Mouse (Mus musculus) frontal cortex, postnatal 25 days (tissue): ENCODE measurements around the gene Tead1.

ENCODE experiments used
- DNase-seq, 2 experiments: peaks; one replicate each; pipeline ENCODE4 v3.0.0; 2022; ENCODE audit warnings: low spot score in 2 of 2

Gene Tead1

DNA sequence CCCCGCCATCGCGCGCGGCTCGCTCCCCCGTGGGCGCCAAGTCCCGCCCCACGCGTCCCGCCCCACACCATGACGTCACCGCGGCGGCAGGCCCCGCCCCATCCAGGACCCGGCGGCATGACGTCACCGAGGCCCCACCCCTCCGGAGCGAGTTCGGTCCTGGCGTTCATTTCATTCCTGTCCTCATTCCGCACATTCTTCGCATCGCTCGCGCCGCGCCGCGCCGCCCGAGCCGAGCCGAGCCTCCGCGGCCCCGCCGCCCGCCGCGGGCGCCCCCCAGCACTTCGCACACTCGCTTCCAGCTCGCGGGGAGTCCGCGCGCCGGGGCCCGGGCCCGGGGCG lies at the start of gene Tead1:
Gene Tead1, plus strand, starts transcription at position 148 of the 342 bp plus-strand sequence.
- peak; percentile 83 to 92 for DNase-seq

DNA sequence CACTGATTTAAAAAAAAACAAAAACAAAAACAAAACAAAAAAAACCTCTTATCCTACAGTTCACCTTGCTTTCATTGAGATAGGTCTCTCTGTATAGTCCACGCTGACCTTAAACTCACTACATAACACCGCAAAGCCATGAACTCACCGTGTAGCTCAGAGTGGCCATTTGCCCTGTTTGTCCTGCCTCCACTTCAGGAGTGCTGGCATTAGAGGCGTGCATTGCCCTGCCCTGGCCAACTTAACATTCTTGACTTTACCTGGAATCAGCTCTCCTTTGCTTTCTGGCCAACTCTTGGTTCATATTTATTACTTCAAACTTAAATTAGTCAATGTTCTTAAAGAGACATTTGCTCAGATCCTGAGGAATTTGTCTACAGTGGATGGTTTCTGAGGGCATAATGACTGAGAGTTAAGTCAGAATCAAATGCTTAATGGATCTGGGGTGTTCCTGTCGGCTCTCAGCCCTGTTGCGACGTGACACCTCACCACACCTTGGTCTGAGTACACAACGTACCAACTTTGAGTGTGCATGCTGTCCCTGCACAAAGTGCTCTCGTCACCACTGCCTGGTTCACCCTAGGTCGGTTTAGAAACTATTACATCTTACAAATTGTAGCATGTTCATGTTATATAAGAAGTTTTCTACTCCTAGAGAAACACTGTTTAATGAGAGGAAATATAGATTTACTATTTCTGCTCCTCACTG lies 44.5 kb upstream of the Tead1 start:
- DNase-seq, result no peak

DNA sequence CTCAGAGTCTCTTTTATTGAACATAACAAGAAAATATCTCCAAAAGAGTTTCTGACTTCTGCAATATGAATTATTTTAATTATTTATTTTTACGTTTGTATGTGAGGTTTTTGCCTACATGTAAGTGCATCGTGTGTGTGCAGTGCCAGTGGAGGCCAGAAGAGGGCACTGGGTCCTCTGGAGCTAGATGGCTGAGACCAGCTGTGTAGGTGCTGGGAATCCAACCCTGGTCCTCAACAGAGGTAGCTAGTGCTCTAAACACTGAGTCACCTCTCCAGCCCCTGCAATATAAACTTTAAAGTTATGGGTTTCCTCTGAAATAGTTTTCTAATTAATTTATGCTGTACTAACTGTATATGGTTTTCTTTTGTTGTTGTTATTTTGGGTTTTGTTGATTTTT lies 43.2 kb upstream of the Tead1 start:
- no peak for DNase-seq

DNA sequence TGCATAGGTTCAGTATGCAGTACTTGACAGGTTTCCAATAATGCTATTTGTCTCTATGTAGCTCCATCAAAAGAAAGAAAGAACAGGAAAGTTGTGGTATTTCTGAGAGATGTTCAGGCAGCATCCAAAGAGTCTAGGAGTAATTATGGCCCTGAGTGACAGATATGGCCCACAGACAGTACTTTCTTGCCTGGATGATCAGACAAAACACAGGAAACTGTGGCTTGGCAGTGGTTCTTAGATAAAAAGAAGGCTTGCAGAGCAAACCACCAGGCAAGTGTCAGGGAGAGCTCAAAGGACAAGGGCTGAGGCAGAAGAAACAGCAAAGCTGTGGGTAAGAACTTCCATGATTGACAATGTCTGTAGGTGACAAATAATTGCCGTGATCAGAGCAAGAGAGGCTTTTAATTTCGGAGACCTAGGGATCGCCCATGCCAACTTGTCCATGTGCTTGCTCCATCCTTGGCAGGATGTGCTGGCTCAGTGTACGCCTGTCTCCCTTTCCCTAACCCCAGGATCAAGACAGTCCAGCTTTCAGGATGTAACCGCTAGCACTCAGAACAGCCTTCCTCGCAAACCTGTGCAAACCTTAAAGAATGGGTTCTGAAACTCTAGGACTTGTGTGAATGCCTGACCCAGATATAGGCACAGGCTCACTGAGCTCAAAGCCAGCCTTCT lies 35.1 kb upstream of the Tead1 start:
- no peak for DNase-seq

DNA sequence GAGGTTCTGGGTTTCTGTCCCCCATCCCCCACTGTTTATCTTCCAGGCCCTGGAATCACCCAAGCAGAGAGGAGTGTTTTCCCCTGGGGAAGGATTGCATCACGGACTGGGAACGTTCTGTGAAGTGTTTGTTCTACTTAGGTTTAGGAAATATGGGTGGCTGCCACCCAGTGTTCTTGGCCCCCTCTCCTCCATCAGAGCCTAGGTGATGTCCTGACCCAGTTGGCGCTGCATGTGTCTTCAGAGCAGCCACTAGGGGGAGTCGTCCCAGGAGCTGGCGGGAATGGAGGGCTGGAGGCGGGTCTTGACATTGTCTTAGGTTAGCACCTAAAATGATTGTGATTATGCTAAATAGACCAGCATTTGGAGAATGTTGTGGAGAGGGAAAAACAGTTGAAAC lies 34.4 kb upstream of the Tead1 start:
- DNase-seq, result no peak

DNA sequence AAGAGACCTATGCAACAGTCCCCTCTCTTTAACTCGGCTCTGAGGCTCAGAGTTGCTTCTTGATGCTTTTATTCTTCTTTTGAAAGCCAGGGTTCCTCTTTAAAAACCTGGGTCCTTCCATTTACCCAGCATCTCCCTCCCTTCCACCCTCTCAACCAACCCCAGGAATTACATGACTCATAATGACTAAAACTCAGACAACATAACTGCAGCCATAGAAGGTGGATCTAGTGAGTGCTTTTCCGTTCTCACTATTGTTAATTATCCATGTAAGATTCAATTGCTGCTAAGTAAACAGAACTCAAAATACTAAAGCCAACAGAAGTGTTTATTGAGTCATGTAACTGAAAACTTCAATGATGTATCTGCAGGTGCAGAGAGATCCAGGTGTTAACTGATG lies 33.4 kb upstream of the Tead1 start:
- no peak for DNase-seq

DNA sequence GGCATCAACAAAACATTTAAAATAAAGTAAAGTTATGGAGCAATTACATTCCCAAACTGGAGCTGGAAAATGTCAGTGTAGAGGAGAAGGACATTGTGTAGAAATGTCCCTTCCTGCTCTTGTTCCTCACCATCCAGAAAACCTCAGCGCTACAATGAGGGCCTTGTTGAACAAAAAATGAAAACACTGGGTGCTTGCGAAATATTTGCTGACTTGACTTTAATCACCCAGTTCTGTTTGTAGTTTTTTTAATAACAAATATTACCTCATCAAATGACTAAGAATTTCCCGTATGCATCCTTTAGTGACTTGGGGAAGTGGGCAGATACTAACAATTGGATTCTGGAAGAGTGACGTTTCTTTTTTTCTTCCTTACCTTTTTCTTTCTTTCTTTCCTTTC lies 31.7 kb upstream of the Tead1 start:
- no peak for DNase-seq

DNA sequence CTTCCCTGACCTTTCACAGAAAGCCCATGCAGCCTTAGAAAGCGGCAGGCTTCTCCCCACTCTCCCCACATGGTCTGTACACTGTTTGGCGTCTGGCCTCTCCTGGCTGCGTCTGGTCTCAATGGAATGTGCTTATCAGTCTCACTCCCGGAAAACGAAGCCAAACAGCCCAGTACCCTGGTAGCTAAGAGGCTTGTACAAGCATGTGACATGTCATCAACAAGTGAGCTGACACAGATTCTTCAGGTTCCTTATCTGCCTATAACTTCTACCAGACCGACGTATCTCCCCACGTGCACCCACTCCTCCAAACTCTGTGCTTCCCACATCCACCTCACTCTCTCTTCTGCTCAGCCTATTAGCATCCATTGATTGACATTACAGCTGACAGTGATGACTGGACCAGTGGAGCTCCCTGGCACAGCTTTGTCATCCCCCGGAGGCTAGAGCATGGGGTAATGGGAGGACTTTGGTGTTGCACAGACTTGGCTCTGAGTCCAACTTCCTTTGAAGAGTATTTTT lies 22.9 kb upstream of the Tead1 start:
- no peak for DNase-seq

DNA sequence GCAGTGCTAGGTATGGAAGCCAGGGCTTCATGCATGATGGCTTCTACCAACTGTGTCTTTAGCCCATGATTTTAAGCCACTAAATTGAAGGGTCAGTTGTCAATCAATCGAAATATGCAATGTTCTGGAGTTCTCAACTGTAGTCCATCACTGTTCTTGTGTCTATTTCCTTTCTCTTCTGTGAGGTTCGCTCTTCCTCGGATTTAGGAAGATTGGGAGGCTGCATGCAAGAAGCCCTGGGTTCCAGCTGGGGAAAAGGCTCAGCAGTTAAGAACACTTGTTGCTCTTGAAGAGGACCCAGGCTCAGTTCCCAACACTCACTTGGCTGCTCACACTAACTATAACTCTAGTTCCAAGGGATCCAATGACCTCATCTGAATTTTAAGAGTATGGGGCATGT lies 20.2 kb upstream of the Tead1 start:
- DNase-seq, result no peak

DNA sequence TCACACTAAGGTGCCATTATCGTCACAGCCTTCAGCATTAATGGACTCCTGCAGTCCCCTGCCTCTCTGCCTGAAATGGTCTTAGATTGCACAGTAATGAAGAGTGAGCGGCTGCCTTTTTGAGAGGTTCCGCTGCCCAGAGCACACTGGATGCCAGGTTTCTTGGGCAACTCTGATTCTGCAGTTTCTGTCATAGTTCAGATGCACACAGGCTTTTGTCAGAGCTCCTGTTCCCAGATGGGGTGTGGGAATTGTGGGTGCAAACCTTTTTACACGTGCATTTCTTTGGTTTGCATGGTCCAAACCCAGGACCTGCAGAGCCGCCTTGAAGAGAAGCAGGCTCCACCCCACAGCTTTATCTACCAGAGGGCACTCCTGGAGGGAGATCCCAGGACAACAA lies 19.3 kb upstream of the Tead1 start:
- DNase-seq, result no peak

DNA sequence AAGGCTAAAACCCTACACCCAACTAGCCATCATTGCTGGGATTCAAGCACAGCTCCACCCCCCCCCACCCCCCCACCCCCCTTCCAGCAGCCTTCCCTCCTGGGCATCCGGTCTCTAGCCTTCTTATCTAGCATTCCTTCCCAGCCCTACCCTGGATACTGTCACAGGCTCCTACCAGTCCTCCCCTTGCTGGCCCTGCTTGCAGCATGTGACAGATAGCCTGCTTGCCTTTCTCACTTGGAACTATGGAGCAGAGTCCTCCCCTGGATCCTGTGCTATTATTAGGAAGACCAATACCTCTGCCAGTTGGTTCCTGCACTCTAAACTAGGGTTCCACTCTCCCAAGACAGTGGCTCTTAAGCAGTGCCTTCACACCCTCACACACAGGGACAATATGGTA lies 18.8 kb upstream of the Tead1 start:
- no peak for DNase-seq

DNA sequence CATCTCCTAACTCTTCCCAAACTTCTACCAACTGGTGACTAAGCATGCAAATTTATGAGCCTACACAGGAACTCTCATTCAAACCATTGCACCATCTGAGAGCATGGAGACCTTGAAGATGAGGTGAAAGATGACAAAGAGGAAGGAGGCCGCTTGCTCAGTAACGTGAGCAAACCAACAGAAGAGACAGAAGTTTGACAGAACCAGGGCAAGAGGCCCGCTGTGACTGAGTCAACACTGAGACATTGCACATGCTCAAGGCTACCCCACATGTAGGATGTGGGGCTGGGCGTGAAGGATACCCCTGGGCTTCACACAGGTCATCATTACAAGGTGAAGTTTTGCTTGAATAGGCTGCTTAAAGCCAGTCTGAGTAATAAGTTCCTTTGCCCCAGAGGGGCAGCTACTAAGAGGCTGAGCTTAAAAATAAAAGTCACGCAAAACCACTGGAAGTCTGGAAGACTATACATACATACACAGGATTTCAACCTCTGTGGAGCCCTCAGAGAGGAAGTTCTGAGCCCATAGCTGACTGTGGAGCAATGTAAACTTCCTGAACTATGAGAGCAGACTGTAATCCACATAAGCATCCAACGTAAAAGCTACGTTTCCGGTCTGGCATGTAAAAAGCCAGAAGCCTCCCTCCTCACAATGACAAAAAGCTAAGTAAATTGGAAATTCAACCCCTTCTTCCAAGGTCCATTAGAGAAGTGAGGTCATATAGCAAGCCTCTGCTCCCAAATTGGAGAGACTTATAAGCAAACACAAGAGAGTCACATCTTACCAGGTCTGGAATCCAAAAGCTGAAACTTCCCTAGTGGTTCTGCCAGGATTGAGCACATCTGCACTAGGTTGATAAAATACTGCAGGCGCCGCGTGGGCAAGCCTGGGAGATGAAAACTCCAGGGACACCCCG lies 16.5 kb upstream of the Tead1 start:
- no peak for DNase-seq

DNA sequence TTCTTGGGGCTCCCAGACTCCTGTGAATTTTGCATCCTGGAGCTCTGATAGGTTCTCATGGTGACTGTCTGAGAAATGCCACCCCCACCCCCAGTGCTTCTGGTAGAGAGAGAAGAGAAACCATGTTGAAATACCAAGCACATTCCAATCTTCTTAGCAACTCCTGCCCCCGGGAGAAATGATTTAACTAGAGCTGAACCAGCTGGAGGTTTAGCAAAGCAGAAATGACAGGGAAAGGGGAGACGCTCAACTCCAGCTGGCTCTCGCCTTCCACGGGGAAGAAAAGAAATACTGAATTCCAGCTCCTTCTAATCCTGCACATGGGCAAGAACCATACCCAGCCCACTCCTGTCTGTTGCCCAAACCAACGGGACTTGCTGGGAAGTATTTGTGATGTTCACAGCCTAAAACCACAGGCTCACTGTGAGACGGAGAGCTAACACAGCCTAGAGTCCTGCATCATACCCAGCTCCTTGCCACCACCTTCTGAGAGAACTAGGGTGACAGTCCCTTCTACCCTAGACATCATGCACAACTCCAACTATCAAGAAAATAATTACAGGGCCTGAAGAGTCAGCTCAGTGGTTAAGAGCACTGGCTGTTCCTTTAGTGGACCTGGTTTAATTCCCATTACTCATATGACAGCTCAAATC lies 15.7 kb upstream of the Tead1 start:
- DNase-seq, result peak; percentile 20 to 40

DNA sequence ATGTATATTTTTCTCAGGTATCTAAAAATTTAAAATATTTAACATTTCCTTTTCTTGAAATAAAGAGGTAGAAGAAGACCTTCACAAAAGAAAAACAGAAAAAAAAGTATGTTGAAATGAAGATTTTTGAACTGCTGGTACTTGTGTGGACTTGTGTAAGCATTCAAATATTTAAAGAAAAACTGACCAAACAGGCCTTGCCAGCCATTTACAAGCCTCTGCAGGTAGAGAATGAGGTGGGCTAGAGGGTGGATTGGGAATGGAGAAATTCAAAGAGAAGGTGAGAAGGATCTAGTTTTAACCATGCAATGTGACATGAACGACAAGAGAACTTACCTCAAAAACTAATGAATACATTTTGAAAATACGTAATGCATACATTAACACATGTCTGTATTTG lies 9.1 kb upstream of the Tead1 start:
- DNase-seq, result no peak

DNA sequence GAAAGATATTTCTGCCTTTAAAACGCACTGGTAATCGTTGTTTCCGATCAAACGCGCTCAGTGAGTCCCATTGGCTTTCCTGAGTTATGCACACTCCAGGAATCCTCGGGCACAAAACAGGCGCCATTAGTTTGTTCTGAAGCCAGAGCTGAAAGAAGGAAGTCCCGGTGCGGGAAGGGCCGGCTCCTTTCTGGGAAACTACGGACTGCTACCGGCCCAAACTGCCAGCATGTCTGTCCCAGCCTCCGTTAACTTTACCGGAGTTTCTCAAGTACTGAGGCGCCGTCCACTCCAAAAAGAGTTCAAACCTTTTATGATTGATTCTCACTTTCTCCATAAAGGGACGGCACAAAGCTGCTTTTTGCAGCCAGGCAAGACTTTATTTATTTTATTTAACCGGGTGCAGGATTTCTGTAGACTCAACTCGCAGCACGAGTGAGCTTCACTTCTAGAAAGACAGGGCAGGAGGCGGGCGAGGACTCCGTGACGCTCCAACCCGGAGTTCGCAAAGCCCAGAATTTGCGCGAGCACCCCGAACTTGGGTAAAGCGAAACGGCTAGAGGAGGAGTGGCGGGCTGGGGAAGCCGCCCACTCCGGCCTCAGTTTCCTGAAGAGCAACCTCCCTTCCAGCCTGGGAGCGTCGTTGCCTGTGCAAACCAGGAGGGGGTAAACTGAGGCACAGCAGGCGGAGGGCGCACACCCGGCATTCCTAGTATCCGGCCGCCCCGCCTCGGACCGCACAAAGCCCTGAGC lies 524 bp upstream of the Tead1 start:
- no peak for DNase-seq

DNA sequence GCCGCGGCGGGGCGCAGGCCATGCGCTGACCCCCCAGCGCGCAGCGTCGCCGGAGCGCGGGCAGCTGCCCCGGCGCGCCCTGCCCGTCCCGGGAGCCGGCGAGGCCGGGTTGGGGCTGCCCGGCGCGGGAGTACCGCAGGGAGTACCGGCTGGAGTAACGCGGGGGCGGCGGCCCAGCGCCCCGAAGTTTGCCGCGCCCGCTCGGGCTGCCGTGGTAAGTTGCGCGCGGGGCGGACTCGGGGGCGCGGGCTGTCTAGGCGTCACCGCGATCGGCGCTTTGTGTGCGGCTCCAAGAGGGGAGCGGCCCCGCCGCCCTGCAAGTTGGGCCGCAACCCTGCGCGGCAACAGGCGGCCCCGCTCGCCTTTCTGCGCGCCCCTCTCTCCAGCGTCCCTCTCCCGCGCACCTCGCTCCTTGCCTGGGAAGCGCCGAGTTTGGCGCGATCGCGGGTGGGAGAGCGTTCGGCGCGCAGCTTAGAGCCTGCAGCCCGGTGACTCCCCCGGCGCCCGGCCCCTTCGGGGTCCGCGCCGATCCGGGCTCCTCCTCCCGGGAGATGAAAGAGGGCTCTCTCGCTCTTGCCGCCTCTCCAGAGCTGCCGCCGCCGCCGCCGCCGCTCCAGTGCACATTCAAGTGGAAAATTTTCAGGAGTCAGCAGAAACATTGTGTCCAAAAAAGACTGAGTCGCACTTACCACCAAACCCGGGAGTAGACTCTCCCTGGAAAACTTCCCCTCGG lies 561 bp downstream of the Tead1 start:
- peak; percentile 14 to 31 for DNase-seq

DNA sequence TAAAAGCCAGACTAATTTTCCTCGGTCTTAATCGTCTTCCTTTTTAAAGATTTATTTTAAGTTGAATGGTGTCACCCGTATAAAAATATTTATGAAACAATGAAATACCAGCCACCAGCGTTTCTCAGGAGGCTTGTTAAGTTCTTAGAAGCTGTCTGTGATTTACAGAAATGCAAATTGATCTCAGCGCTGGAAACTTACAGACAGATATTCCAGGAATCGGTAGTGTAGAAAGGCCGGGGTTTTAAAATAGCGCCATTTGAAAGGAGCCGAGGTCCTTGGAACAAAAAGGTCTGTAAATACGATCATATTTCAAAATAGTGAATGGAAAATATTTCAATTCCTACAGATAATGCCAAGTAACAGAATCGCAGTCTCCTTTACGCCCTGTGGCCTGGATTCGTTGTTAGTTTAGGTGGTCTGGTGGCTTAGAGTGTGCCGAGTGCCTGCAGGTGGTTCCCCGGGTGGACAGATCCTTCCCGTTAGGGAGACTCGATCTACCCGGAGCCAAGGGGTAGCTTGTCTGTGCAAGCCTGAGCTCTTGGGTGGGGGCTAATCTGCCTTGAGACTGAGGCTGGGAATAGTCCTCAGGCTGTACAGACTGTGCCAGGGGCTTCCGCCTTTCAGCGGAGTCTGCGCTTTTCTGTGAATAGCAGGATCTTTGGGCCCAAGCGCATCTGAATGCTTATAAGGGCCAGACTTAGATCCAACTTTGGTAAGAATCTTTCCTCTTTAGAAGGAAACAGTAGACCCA lies 1.6 kb downstream of the Tead1 start:
- no peak for DNase-seq

DNA sequence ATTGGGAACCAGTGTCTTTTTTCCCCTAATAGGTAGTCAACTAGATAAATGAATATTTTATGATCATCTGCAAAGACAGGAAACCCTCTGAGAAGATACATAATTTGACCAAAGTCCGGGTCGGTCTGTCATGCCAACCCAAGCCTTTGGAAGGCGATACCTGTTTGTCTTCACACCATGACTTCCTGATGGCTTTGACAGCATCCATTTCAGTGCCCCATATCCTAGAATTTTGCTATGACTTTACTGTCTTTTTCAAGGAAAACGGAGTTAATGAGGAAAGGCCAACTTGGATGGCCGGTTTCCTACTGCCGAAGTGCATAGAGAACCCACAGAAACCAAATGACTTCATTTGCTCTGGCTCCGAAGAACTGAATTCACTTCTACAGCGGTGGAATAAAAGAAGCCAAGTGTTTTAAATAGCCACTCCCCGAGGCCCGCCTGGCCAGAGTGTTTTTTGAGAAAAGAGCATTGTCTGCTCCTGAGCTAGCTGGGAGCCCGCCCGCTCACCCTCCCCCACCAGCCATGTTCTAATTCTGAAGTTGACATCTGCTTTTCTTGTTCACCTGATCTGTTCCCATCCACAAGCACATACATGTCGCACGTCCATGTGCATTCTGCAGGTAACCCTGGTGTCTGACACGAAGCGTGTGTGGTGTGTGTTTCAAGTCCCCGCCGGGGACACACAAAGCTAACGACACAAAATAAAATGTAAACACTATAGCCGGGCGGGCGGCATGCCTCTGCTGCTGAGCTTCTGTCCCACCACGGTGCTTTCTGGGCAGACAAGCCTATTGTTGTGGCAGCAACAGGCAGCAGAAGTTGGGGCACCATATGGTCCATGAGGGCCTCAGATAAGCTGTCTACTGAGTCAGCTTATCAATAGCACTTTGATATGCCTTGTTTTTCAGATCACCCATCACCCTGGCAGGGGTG lies 5.8 kb downstream of the Tead1 start:
- no peak for DNase-seq

DNA sequence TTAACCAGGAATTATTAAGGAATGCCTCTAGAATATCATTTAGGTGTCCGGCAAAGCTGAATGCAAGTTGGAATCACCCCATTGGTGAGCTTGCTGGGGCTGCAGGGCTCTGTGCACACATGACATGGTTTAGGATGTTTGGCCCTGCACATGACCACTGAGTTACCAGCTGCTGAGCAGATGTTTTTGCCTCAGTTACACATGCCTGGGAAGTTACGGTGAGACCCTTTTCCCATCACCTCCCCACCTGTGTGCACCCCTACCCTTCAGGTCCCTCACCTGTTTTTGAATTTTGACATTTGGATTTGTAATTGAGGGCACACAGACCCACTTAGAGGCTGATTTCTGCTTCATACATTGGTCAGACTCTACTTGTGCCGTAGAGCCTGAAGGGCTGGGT lies 6.9 kb downstream of the Tead1 start:
- no peak for DNase-seq
